Mouse (Mus musculus) urinary bladder, postnatal 0 days (tissue): ENCODE data around the gene Dcun1d2. TPM values are rescaled to one million over a fixed set of nuclear protein-coding genes. Genes with fewer than 3 reads are reported as not detected.

ENCODE experiments used
- polyA plus RNA-seq: library from polyadenylated mRNA; unstranded; fragments of >200 nt; fragmentation: Nextera tagmentation; extraction: Ambion mirVana; gene quantifications from 2 replicates; pipeline ENCODE4 v1.2.1, GENCODE M21; 2015

Gene Dcun1d2
- 11.3 and 12.8 TPM in 2 replicates for polyA plus RNA-seq

GRCm38 (mm10) chr8:13287692-13288623, at the start of gene Dcun1d2, which contains the start of gene Tmco3:
Gene Dcun1d2 (minus strand): TSS chr8:13288131.
Gene Tmco3 (plus strand): TSS chr8:13288190.

GRCm38 (mm10) chr8:13254019-13254418, 33.9 kb downstream of the Dcun1d2 start, which contains the start of gene Adprhl1:
Gene Adprhl1 (minus strand): TSS chr8:13254162.

Other genes with a start within 250 kb of the Dcun1d2 start
- gene Proz, start 227.2 kb downstream of the Dcun1d2 start, polyA plus RNA-seq, result 0.11 and 0.25 TPM in 2 replicates
- 15.8 and 18.0 TPM in 2 replicates for gene Pcid2, start 182.7 kb downstream of the Dcun1d2 start, polyA plus RNA-seq
- gene Cul4a, start 182.5 kb downstream of the Dcun1d2 start, polyA plus RNA-seq, result 56.7 and 66.2 TPM in 2 replicates
- gene Lamp1, start 129.0 kb downstream of the Dcun1d2 start, polyA plus RNA-seq, result 316 and 318 TPM in 2 replicates
- gene Grtp1, start 87.5 kb downstream of the Dcun1d2 start, polyA plus RNA-seq, result 17.4 and 21.7 TPM in 2 replicates
- gene Adprhl1, start 34.0 kb downstream of the Dcun1d2 start, polyA plus RNA-seq, result 0.34 and 0.55 TPM in 2 replicates
- 19.5 and 21.6 TPM in 2 replicates for gene Tmco3, start 59 bp upstream of the Dcun1d2 start, polyA plus RNA-seq
- 79.0 and 102 TPM in 2 replicates for gene Tfdp1, start 50.6 kb upstream of the Dcun1d2 start, polyA plus RNA-seq
- 0.25 TPM in 1 of 2 replicates, not detected in the other for gene Atp4b, start 108.7 kb upstream of the Dcun1d2 start, polyA plus RNA-seq
- not detected in 2 replicates for gene Grk1, start 117.0 kb upstream of the Dcun1d2 start, polyA plus RNA-seq
- 0.97 and 1.2 TPM in 2 replicates for gene Tmem255b, start 147.1 kb upstream of the Dcun1d2 start, polyA plus RNA-seq
- gene Gas6, start 206.4 kb upstream of the Dcun1d2 start, polyA plus RNA-seq, result 89.9 and 102 TPM in 2 replicates